ENCODE assay signal across 8 mouse cellular contexts in genomic region chr13:54589414-54589995, GRCm38 (mm10). TPM values are rescaled to one million over a fixed set of nuclear protein-coding genes. Genes with fewer than 3 reads are reported as not detected.
A peak's percentile ranks its signal among the peaks of the same experiment; 100 is the strongest.
DNase-seq lines count a peak whose midpoint lies in the region; ATAC-seq and TF ChIP-seq lines count a peak whose summit lies in the region.

No protein-coding gene starts in this region.

- peak overlapping the region; percentile 89 for H3K4me3 ChIP-seq in lung, adult 2 months (replicated peaks; ENCODE audit: extremely low read depth, low read depth, low read length)
- H3K4me3 ChIP-seq in embryonic facial prominence, embryonic 13.5 days, result peak overlapping the region; percentile 93
- H3K4me3 ChIP-seq in limb, embryonic 10.5 days, result peak overlapping the region; percentile 79
- peak overlapping the region; percentile 90 for H3K4me3 ChIP-seq in neural tube, embryonic 13.5 days

- under 1% methylated on average over 24 of the region's 24 CpGs for WGBS in lung, adult 2 months
- WGBS in embryonic facial prominence, embryonic 13.5 days, result under 1% methylated on average over 24 of the region's 24 CpGs
- WGBS in limb, embryonic 10.5 days, result 2% methylated on average over 24 of the region's 24 CpGs
- 2% methylated on average over 24 of the region's 24 CpGs for WGBS in neural tube, embryonic 13.5 days

- H3K36me3 ChIP-seq in embryonic facial prominence, embryonic 13.5 days, result peaks cover 48% of the 10 kb centered on the region
- peaks cover 54% of the 10 kb centered on the region for H3K36me3 ChIP-seq in limb, embryonic 10.5 days
- H3K36me3 ChIP-seq in neural tube, embryonic 13.5 days, result peaks cover 45% of the 10 kb centered on the region

- no peak for TF ChIP-seq CTCF in lung, adult 2 months (IDR thresholded peaks at IDR 0.05; ENCODE audit: insufficient read depth, low read length)

- H3K27me3 ChIP-seq in embryonic facial prominence, embryonic 13.5 days, result no peaks in the 10 kb centered on the region
- H3K27me3 ChIP-seq in limb, embryonic 10.5 days (ENCODE audit: low read depth, poor library complexity, severe bottlenecking), result no peaks in the 10 kb centered on the region
- H3K27me3 ChIP-seq in neural tube, embryonic 13.5 days, result no peaks in the 10 kb centered on the region

- no peak for TF ChIP-seq POLR2A in lung, adult 2 months (IDR thresholded peaks at IDR 0.05; ENCODE audit: borderline replicate concordance, extremely low read depth, low read depth, low read length)

- no peak for ATAC-seq in embryonic facial prominence, embryonic 13.5 days (ENCODE audit: insufficient number of reproducible peaks, insufficient read depth, low FRiP score, low TSS enrichment, low read depth)
- ATAC-seq in neural tube, embryonic 13.5 days (ENCODE audit: low read depth), result peak; percentile 16

- peak overlapping the region; percentile 73 for H3K9ac ChIP-seq in embryonic facial prominence, embryonic 13.5 days
- H3K9ac ChIP-seq in neural tube, embryonic 13.5 days, result peak overlapping the region; percentile 86

- DNase-seq in lung, adult 2 months, result no peak
- DNase-seq in lung, adult 18-20 months, result no peak
- DNase-seq in limb, embryonic 10.5 days (ENCODE audit: low spot score), result no peak
- no peak for DNase-seq in layer of hippocampus, postnatal 10 days (ENCODE audit: low spot score in 2 of 2)
- DNase-seq in frontal cortex, postnatal 10 days (ENCODE audit: low spot score in 2 of 2), result no peak
- DNase-seq in MN1 (ENCODE audit: low spot score), result no peak

- peak overlapping the region; percentile 76 for H3K4me2 ChIP-seq in embryonic facial prominence, embryonic 13.5 days
- H3K4me2 ChIP-seq in neural tube, embryonic 13.5 days, result peak overlapping the region; percentile 75

- no peaks in the 10 kb centered on the region for H3K9me3 ChIP-seq in embryonic facial prominence, embryonic 13.5 days
- H3K9me3 ChIP-seq in limb, embryonic 10.5 days (replicated peaks), result no peaks in the 10 kb centered on the region
- no peaks in the 10 kb centered on the region for H3K9me3 ChIP-seq in neural tube, embryonic 13.5 days

- H3K4me1 ChIP-seq in lung, adult 2 months (ENCODE audit: control insufficient read depth, insufficient read depth, low read length), result no peaks in the 10 kb centered on the region; the same call in 1 of the 2 replicates
- peaks cover 24% of the 10 kb centered on the region for H3K4me1 ChIP-seq in embryonic facial prominence, embryonic 13.5 days
- H3K4me1 ChIP-seq in limb, embryonic 10.5 days, result peaks cover 11% of the 10 kb centered on the region
- peaks cover 41% of the 10 kb centered on the region for H3K4me1 ChIP-seq in neural tube, embryonic 13.5 days (replicated peaks)

- peak overlapping the region; percentile 88; the same call in 1 of the 2 replicates for H3K27ac ChIP-seq in embryonic facial prominence, embryonic 13.5 days
- peak overlapping the region; percentile 84 for H3K27ac ChIP-seq in limb, embryonic 10.5 days
- 0 out of 2 replicates have a peak overlapping the region, but pooled peaks have one; percentile 33 for H3K27ac ChIP-seq in neural tube, embryonic 13.5 days (replicated peaks)

RNA-seq across cellular contexts. Expression of gene Nop16, which starts 0.4 kb away (rescaled TPM):
- 4.8 and 9.1 TPM in 2 replicates for polyA plus RNA-seq in lung, adult 2 months (2012; rRNA removed)
- polyA plus RNA-seq in embryonic facial prominence, embryonic 13.5 days (2015; fragmentation: Nextera tagmentation; extraction: Ambion mirVana), result 97.5 and 113 TPM in 2 replicates
- polyA plus RNA-seq in limb, embryonic 10.5 days (2016; fragmentation: Nextera tagmentation; extraction: Ambion mirVana), result 112 and 143 TPM in 2 replicates
- polyA plus RNA-seq in neural tube, embryonic 13.5 days (2015; fragmentation: Nextera tagmentation; extraction: Ambion mirVana), result 56.0 and 67.5 TPM in 2 replicates
- total RNA-seq in layer of hippocampus, postnatal 10 days (2021), result 10 to 100 TPM; 34.2 to 36.6 TPM

RNA-seq across cellular contexts. Expression of gene Higd2a, which starts 0.5 kb away (rescaled TPM):
- 110 and 112 TPM in 2 replicates for polyA plus RNA-seq in lung, adult 2 months (2012; rRNA removed)
- polyA plus RNA-seq in embryonic facial prominence, embryonic 13.5 days (2015; fragmentation: Nextera tagmentation; extraction: Ambion mirVana), result 168 and 183 TPM in 2 replicates
- polyA plus RNA-seq in limb, embryonic 10.5 days (2016; fragmentation: Nextera tagmentation; extraction: Ambion mirVana), result 143 and 148 TPM in 2 replicates
- polyA plus RNA-seq in neural tube, embryonic 13.5 days (2015; fragmentation: Nextera tagmentation; extraction: Ambion mirVana), result 216 and 245 TPM in 2 replicates
- 100 to 1,000 TPM; 168 to 177 TPM for total RNA-seq in layer of hippocampus, postnatal 10 days (2021)

RNA-seq across cellular contexts. Expression of gene Arl10, which starts 14.7 kb away (rescaled TPM):
- 30.8 and 41.5 TPM in 2 replicates for polyA plus RNA-seq in lung, adult 2 months (2012; rRNA removed)
- 31.0 and 33.8 TPM in 2 replicates for polyA plus RNA-seq in embryonic facial prominence, embryonic 13.5 days (2015; fragmentation: Nextera tagmentation; extraction: Ambion mirVana)
- polyA plus RNA-seq in limb, embryonic 10.5 days (2016; fragmentation: Nextera tagmentation; extraction: Ambion mirVana), result 28.8 and 31.5 TPM in 2 replicates
- 65.8 and 67.0 TPM in 2 replicates for polyA plus RNA-seq in neural tube, embryonic 13.5 days (2015; fragmentation: Nextera tagmentation; extraction: Ambion mirVana)
- 10 to 100 TPM; 49.6 to 49.9 TPM for total RNA-seq in layer of hippocampus, postnatal 10 days (2021)

RNA-seq across cellular contexts. Expression of gene Cltb, which starts 21.6 kb away (rescaled TPM):
- polyA plus RNA-seq in lung, adult 2 months (2012; rRNA removed), result 96.4 and 109 TPM in 2 replicates
- 38.0 and 39.1 TPM in 2 replicates for polyA plus RNA-seq in embryonic facial prominence, embryonic 13.5 days (2015; fragmentation: Nextera tagmentation; extraction: Ambion mirVana)
- 8.5 and 12.3 TPM in 2 replicates for polyA plus RNA-seq in limb, embryonic 10.5 days (2016; fragmentation: Nextera tagmentation; extraction: Ambion mirVana)
- polyA plus RNA-seq in neural tube, embryonic 13.5 days (2015; fragmentation: Nextera tagmentation; extraction: Ambion mirVana), result 137 and 142 TPM in 2 replicates
- total RNA-seq in layer of hippocampus, postnatal 10 days (2021), result 100 to 1,000 TPM; 308 to 332 TPM

RNA-seq across cellular contexts. Expression of gene 4833439L19Rik, which starts 24.3 kb away (rescaled TPM):
- polyA plus RNA-seq in lung, adult 2 months (2012; rRNA removed), result 106 TPM in 2 replicates
- polyA plus RNA-seq in embryonic facial prominence, embryonic 13.5 days (2015; fragmentation: Nextera tagmentation; extraction: Ambion mirVana), result 150 and 153 TPM in 2 replicates
- 198 TPM in 2 replicates for polyA plus RNA-seq in limb, embryonic 10.5 days (2016; fragmentation: Nextera tagmentation; extraction: Ambion mirVana)
- polyA plus RNA-seq in neural tube, embryonic 13.5 days (2015; fragmentation: Nextera tagmentation; extraction: Ambion mirVana), result 246 and 252 TPM in 2 replicates
- total RNA-seq in layer of hippocampus, postnatal 10 days (2021), result 100 to 1,000 TPM; 165 to 183 TPM

Comparison
In these comparisons a context has a peak if more than half of its experiments do, and no peak if none do; other contexts are left out.
1. H3K27ac ChIP-seq: peak in every context shown above with its lines; median percentile 88 in embryonic facial prominence, embryonic 13.5 days; 84 in limb, embryonic 10.5 days; 33 in neural tube, embryonic 13.5 days.